Mouse (Mus musculus) myocyte (in vitro differentiated cells): ENCODE measurements at regions not wholly inside any gene's neighbourhood (a gene's known extent, or its start where the extent isn't known, plus 50 kb on each side); places are given as distances from the start of the nearest gene placed in this dataset.
A peak's percentile ranks its signal among the peaks of the same experiment; 100 is the strongest.

Source experiments
- H3K27me3 ChIP-seq: one replicate; pipeline ENCODE4 v1.6.1; 2011; ENCODE audit not compliant: control insufficient read depth, insufficient read depth, insufficient read length
- H3K36me3 ChIP-seq: one replicate; pipeline ENCODE4 v1.6.1; 2011; ENCODE audit not compliant: control insufficient read depth, insufficient read depth
- H3K4me2 ChIP-seq: one replicate; pipeline ENCODE4 v1.6.1; 2011; ENCODE audit warnings: low read depth, control low read depth
- H3K4me3 ChIP-seq: one replicate; pipeline ENCODE4 v1.5.1; 2011; ENCODE audit warnings: mild to moderate bottlenecking, control low read depth, moderate library complexity
- H3K79me2 ChIP-seq: one replicate; pipeline ENCODE4 v1.6.1; 2011; ENCODE audit not compliant: control insufficient read depth, insufficient read depth
- H3ac ChIP-seq: one replicate; pipeline ENCODE4 v1.6.1; 2011; ENCODE audit not compliant: control insufficient read depth, insufficient read length
- CEBPB ChIP-seq: IDR thresholded peaks from 2 replicates; pipeline ENCODE4 v1.6.1; 2011; ENCODE audit warnings: mild to moderate bottlenecking, moderate library complexity; ENCODE audit not compliant: poor library complexity, insufficient read depth, severe bottlenecking
- E2F4 ChIP-seq: IDR thresholded peaks from one replicate; pipeline ENCODE4 v1.6.1; 2011; ENCODE audit warnings: mild to moderate bottlenecking, control low read depth, moderate library complexity; ENCODE audit not compliant: insufficient read depth
- MAX ChIP-seq: IDR thresholded peaks from one replicate; pipeline ENCODE4 v1.6.1; 2011; ENCODE audit warnings: low read depth, mild to moderate bottlenecking, control low read depth
- MYOD1 ChIP-seq, 3 experiments: IDR thresholded peaks; one replicate each; pipeline ENCODE4 v1.6.1; 2011; ENCODE audit warnings: control low read depth in 2 of 3, low read depth in 2 of 3, mild to moderate bottlenecking in 2 of 3, moderate library complexity in 1 of 3; ENCODE audit not compliant: insufficient read length in 2 of 3, control insufficient read depth in 1 of 3
- MYOG ChIP-seq, 3 experiments: IDR thresholded peaks; one replicate each; pipeline ENCODE4 v1.6.1; 2011; ENCODE audit warnings: control low read depth in 2 of 3, low read depth in 2 of 3, mild to moderate bottlenecking in 2 of 3; ENCODE audit not compliant: insufficient read length in 2 of 3, control insufficient read depth in 1 of 3, insufficient read depth in 1 of 3
- POLR2A ChIP-seq: IDR thresholded peaks from one replicate; pipeline ENCODE4 v1.6.1; 2011; ENCODE audit warnings: low read depth, mild to moderate bottlenecking, control low read depth, moderate library complexity; ENCODE audit not compliant: insufficient read length
- POLR2AphosphoS2 ChIP-seq: IDR thresholded peaks from one replicate; pipeline ENCODE4 v1.6.1; 2011; ENCODE audit warnings: low read depth, control low read depth; ENCODE audit not compliant: insufficient read length
- REST ChIP-seq: IDR thresholded peaks from one replicate; pipeline ENCODE4 v1.6.1; 2011; ENCODE audit warnings: mild to moderate bottlenecking, control low read depth, moderate library complexity; ENCODE audit not compliant: insufficient read depth, insufficient read length
- SRF ChIP-seq: IDR thresholded peaks from one replicate; pipeline ENCODE4 v1.6.1; 2011; ENCODE audit warnings: low read depth; ENCODE audit not compliant: control insufficient read depth, insufficient read length
- TCF12 ChIP-seq: IDR thresholded peaks from one replicate; pipeline ENCODE4 v1.6.1; 2011; ENCODE audit warnings: mild to moderate bottlenecking, control low read depth; ENCODE audit not compliant: poor library complexity, insufficient read depth, severe bottlenecking
- TCF3 ChIP-seq: IDR thresholded peaks from one replicate; pipeline ENCODE4 v1.6.1; 2011; ENCODE audit warnings: low read depth, control low read depth; ENCODE audit not compliant: insufficient read length
- USF1 ChIP-seq: IDR thresholded peaks from one replicate; pipeline ENCODE4 v1.6.1; 2011; ENCODE audit warnings: low read depth, mild to moderate bottlenecking, control low read depth, moderate library complexity

DNA sequence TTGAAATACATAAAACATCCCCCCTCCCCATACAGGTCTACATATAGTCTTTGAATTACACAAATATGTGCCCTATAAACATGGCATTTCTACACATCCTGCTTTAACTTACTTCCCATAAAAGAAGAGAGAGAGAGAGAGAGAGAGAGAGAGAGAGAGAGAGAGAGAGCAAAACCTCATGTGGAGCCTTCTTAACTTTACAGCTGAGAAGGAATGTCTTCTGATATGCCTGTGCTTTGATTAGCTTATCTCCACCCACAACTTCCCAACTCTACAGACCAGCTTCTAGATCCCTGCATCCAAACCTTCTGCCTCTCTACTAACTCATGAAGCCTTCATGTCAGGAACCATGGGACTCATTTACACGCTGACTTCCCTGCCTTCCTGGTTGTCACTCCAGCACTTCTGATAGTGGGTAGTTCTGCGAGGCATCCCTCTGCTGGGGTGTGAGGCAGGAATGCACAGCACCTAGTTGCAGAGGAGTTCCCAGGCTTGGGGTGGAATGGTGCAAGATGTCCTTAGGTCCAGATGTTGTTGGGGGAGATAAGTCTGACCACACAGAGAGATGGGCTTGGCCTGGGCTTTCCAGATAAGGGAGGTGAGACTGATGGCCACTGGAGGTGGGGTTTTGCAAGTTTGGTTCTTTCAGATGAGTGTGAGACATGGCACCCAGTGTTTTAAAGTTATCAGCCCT is 122.4 kb upstream of the Bmp2 start:
- no peaks in the 10 kb centered on the region for H3K79me2 ChIP-seq
- no peak for TF ChIP-seq CEBPB
- no peak for TF ChIP-seq E2F4
- TF ChIP-seq REST, result no peak
- no peak for TF ChIP-seq MYOG (IDR thresholded peaks at IDR 0.05; ENCODE audit: control insufficient read depth in 1 of 3, insufficient read depth in 1 of 3, insufficient read length in 2 of 3, low read depth in 2 of 3)
- no peak for TF ChIP-seq POLR2A
- no peak overlapping the region for H3K4me2 ChIP-seq
- H3K36me3 ChIP-seq, result no peaks in the 10 kb centered on the region
- no peak overlapping the region for H3K4me3 ChIP-seq
- no peak overlapping the region for H3ac ChIP-seq
- H3K27me3 ChIP-seq, result no peaks in the 10 kb centered on the region

DNA sequence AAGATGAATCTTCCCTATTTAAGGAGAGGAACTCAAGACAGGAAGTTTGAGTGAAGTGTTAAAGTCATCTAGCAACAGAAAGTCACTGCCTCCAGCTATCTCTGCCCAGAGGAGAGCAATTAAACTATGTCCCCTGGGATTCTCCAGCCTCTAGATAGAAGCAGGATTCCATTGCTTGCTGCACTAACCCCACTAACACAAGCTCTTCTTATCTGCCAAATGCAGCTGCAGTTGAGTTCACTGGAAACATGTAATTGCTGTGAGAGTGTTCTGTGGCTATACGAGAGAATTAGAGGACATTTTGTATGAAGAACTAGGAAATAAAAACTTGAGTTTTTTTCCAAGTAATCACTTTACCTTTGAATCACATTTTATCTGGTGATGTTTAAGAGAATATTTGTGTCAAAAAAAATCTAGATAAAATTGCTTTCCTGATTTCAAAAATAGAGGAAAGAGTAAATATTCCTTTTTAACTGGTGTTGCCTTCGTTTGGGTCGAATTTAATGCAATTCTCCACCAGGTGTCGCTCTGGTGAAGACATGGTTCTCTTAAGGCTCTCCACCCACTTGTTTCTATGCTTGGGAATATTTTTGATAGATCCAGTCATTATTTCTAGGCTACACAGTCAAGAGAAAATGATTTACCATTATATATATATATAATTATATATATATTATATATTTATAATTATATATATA is 121.1 kb upstream of the Bmp2 start:
- TF ChIP-seq POLR2AphosphoS2, result no peak
- no peak for TF ChIP-seq TCF12
- no peak for TF ChIP-seq CEBPB
- no peak for TF ChIP-seq USF1
- TF ChIP-seq TCF3, result no peak
- Histone ChIP-seq H3K4me3 (no peak overlapping the region), H3K4me2 (no peak overlapping the region), H3ac (no peak overlapping the region), H3K36me3 (no peaks in the 10 kb centered on the region), H3K27me3 (no peaks in the 10 kb centered on the region), H3K79me2 (no peaks in the 10 kb centered on the region)

GRCm38 (mm10) chr2:133432141-133432813 is 119.7 kb upstream of the Bmp2 start:
- TF ChIP-seq TCF12, result no peak
- TF ChIP-seq REST, result no peak
- no peak for TF ChIP-seq E2F4
- no peak for TF ChIP-seq POLR2A
- no peak for TF ChIP-seq POLR2AphosphoS2
- TF ChIP-seq CEBPB, result no peak
- no peak for TF ChIP-seq MYOG (IDR thresholded peaks at IDR 0.05; ENCODE audit: control insufficient read depth in 1 of 3, insufficient read depth in 1 of 3, insufficient read length in 2 of 3, low read depth in 2 of 3)
- TF ChIP-seq MAX, result no peak
- no peak for TF ChIP-seq MYOD1 (IDR thresholded peaks at IDR 0.05; ENCODE audit: control insufficient read depth in 1 of 3, insufficient read length in 2 of 3, low read depth in 2 of 3)
- no peak for TF ChIP-seq SRF
- TF ChIP-seq TCF3, result no peak
- no peak for TF ChIP-seq USF1
- Histone ChIP-seq H3K4me3 (no peak overlapping the region), H3K36me3 (no peaks in the 10 kb centered on the region), H3ac (no peak overlapping the region), H3K79me2 (no peaks in the 10 kb centered on the region), H3K4me2 (no peak overlapping the region), H3K27me3 (no peaks in the 10 kb centered on the region)

DNA sequence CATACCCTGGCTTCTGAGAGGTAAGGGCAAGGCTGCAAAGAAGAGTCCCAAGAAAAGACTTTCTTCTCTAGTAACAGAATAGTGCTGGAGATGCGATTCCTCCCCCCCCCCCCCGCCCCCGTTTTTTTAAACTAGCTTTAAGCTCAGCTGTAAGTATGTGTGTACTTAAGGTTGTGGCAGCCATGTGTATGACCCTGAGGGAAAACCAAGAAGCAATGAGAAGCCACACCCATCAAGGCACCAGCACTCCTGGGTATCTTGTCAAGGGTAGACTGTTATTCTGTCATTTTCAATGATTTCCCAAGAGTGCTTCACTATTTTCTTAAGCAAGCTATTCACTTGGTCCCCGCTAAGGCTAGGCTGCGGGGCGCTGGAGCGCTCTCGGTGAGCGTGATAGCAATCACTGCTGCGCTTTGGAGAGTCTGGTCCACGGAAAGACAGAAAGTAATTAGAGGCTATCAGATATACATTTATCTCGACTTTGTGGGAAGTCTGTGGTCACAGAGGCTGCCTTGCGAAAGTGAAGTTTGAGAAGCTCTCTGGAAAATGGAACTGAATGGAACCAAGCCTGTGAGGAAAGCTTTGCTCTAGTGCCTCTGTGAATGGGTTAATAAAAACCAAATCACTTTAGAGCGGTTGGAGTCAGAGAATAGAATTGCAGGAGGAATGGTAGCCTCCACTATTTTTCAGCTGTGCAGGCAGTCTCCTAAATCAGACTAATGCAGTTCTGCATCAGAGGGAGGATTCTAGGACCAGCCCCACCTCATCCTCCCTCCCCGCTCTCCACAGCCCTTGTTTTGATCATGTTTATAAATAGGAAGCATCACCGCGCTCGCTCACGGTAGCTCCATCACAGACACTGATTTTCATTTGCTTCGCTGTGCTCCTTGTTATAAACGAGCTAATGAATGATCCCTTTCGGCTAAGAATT is 114.8 kb upstream of the Bmp2 start:
- 0 out of 2 replicates have a peak, but pooled peaks have one; percentile 38 for TF ChIP-seq CEBPB
- no peak for TF ChIP-seq MYOD1 (IDR thresholded peaks at IDR 0.05; ENCODE audit: control insufficient read depth in 1 of 3, insufficient read length in 2 of 3, low read depth in 2 of 3)
- no peak for TF ChIP-seq USF1
- no peak for TF ChIP-seq MYOG (IDR thresholded peaks at IDR 0.05; ENCODE audit: control insufficient read depth in 1 of 3, insufficient read depth in 1 of 3, insufficient read length in 2 of 3, low read depth in 2 of 3)
- no peak for TF ChIP-seq TCF3
- H3K4me3 ChIP-seq, result peak overlapping the region; percentile 5
- H3K4me2 ChIP-seq, result peak overlapping the region; percentile 58
- no peaks in the 10 kb centered on the region for H3K36me3 ChIP-seq
- H3K79me2 ChIP-seq, result no peaks in the 10 kb centered on the region
- no peak overlapping the region for H3ac ChIP-seq
- no peaks in the 10 kb centered on the region for H3K27me3 ChIP-seq
